Mouse (Mus musculus): Measurements from ENCODE around the gene Bcl11a. TPM values are rescaled to one million over a fixed set of nuclear protein-coding genes. Genes with fewer than 3 reads are reported as not detected.
A peak's percentile ranks its signal among the peaks of the same experiment; 100 is the strongest.

Gene Bcl11a
- polyA plus RNA-seq, 1 experiment from 2014 or later = 101 TPM

GRCm38 (mm10) chr11:24140948-24141347 is 63.1 kb downstream of the Bcl11a start:
- no peak overlapping the region for H3K4me3 ChIP-seq (ENCODE audit: low read depth, low read length)
- H3K27me3 ChIP-seq (ENCODE audit: control insufficient read depth, insufficient read depth, low read length) = no peaks in the 10 kb centered on the region
- ATAC-seq (replicated peaks; ENCODE audit: low FRiP score) (no peak), DNase-seq (ENCODE audit: low spot score) (no peak)
- H3K9me3 ChIP-seq (ENCODE audit: control insufficient read depth, low read length) = no peaks in the 10 kb centered on the region
- peaks cover 3% of the 10 kb centered on the region; the same call in 1 of the 2 replicates for H3K36me3 ChIP-seq (ENCODE audit: control insufficient read depth, insufficient read depth, low read length)
- H3K4me1 ChIP-seq (replicated peaks; ENCODE audit: control insufficient read depth, insufficient read depth, low read length) = no peaks in the 10 kb centered on the region
- H3K9ac ChIP-seq (ENCODE audit: low read length) = no peak overlapping the region
- no peak overlapping the region for H3K4me2 ChIP-seq (ENCODE audit: low read depth, low read length, severe bottlenecking)
- no peak overlapping the region for H3K27ac ChIP-seq (ENCODE audit: low read depth, low read length)
- WGBS = 83% methylated on average over 2 of the region's 2 CpGs

GRCm38 (mm10) chr11:24141479-24142251 is 63.8 kb downstream of the Bcl11a start:
- 67% methylated on average over 10 of the region's 10 CpGs for WGBS
- no peak for ATAC-seq (replicated peaks; ENCODE audit: low FRiP score)

GRCm38 (mm10) chr11:24142316-24142715 is 64.5 kb downstream of the Bcl11a start:
- 57% methylated on average over 9 of the region's 9 CpGs for WGBS
- H3K36me3 ChIP-seq (ENCODE audit: control insufficient read depth, insufficient read depth, low read length) = peaks cover 3% of the 10 kb centered on the region; the same call in 1 of the 2 replicates

More at GRCm38 (mm10) chr11:24141479-24142251, 63.8 kb downstream of the Bcl11a start:
- Histone ChIP-seq H3K4me2 (ENCODE audit: low read depth, low read length, severe bottlenecking) (no peak overlapping the region), H3K27ac (ENCODE audit: low read depth, low read length) (no peak overlapping the region), H3K27me3 (ENCODE audit: control insufficient read depth, insufficient read depth, low read length) (no peaks in the 10 kb centered on the region), H3K4me1 (replicated peaks; ENCODE audit: control insufficient read depth, insufficient read depth, low read length) (no peaks in the 10 kb centered on the region), H3K9ac (ENCODE audit: low read length) (no peak overlapping the region), H3K4me3 (ENCODE audit: low read depth, low read length) (no peak overlapping the region), H3K9me3 (ENCODE audit: control insufficient read depth, low read length) (no peaks in the 10 kb centered on the region), H3K36me3 (ENCODE audit: control insufficient read depth, insufficient read depth, low read length) (peaks cover 3% of the 10 kb centered on the region; the same call in 1 of the 2 replicates)
- DNase-seq (ENCODE audit: low spot score) = peak; percentile 46

GRCm38 (mm10) chr11:24144159-24144946 is 66.5 kb downstream of the Bcl11a start:
- DNase-seq (ENCODE audit: low spot score) (peak; percentile 49), ATAC-seq (replicated peaks; ENCODE audit: low FRiP score) (no peak)
- Histone ChIP-seq H3K27me3 (ENCODE audit: control insufficient read depth, insufficient read depth, low read length) (no peaks in the 10 kb centered on the region), H3K4me1 (replicated peaks; ENCODE audit: control insufficient read depth, insufficient read depth, low read length) (no peaks in the 10 kb centered on the region), H3K36me3 (ENCODE audit: control insufficient read depth, insufficient read depth, low read length) (peaks cover 3% of the 10 kb centered on the region; the same call in 1 of the 2 replicates), H3K9me3 (ENCODE audit: control insufficient read depth, low read length) (no peaks in the 10 kb centered on the region), H3K4me3 (ENCODE audit: low read depth, low read length) (no peak overlapping the region), H3K4me2 (ENCODE audit: low read depth, low read length, severe bottlenecking) (no peak overlapping the region), H3K9ac (ENCODE audit: low read length) (no peak overlapping the region), H3K27ac (ENCODE audit: low read depth, low read length) (no peak overlapping the region)
- 89% methylated on average over 16 of the region's 16 CpGs for WGBS

More at GRCm38 (mm10) chr11:24142316-24142715, 64.5 kb downstream of the Bcl11a start:
- Histone ChIP-seq H3K4me1 (replicated peaks; ENCODE audit: control insufficient read depth, insufficient read depth, low read length) (no peaks in the 10 kb centered on the region), H3K9me3 (ENCODE audit: control insufficient read depth, low read length) (no peaks in the 10 kb centered on the region), H3K9ac (ENCODE audit: low read length) (no peak overlapping the region), H3K4me3 (ENCODE audit: low read depth, low read length) (no peak overlapping the region), H3K27ac (ENCODE audit: low read depth, low read length) (no peak overlapping the region), H3K27me3 (ENCODE audit: control insufficient read depth, insufficient read depth, low read length) (no peaks in the 10 kb centered on the region), H3K4me2 (ENCODE audit: low read depth, low read length, severe bottlenecking) (no peak overlapping the region)
- ATAC-seq (replicated peaks; ENCODE audit: low FRiP score) (no peak), DNase-seq (ENCODE audit: low spot score) (peak; percentile 45)

- Histone ChIP-seq H3K27ac (ENCODE audit: low read depth, low read length) (no peak overlapping the region), H3K4me1 (replicated peaks; ENCODE audit: control insufficient read depth, insufficient read depth, low read length) (no peaks in the 10 kb centered on the region), H3K4me3 (ENCODE audit: low read depth, low read length) (no peak overlapping the region), H3K36me3 (ENCODE audit: control insufficient read depth, insufficient read depth, low read length) (no peaks in the 10 kb centered on the region), H3K9ac (ENCODE audit: low read length) (no peak overlapping the region), H3K9me3 (ENCODE audit: control insufficient read depth, low read length) (no peaks in the 10 kb centered on the region), H3K27me3 (ENCODE audit: control insufficient read depth, insufficient read depth, low read length) (no peaks in the 10 kb centered on the region), H3K4me2 (ENCODE audit: low read depth, low read length, severe bottlenecking) (no peak overlapping the region)
- peak; percentile 26 for DNase-seq (ENCODE audit: low spot score)
- no peak for ATAC-seq (replicated peaks; ENCODE audit: low FRiP score)
- WGBS = 91% methylated on average over 4 of the region's 4 CpGs
Observed at GRCm38 (mm10) chr11:24146034-24146433, 68.2 kb downstream of the Bcl11a start.

GRCm38 (mm10) chr11:24146437-24146836 is 68.6 kb downstream of the Bcl11a start:
- no peak overlapping the region for H3K27ac ChIP-seq (ENCODE audit: low read depth, low read length)
- H3K4me2 ChIP-seq (ENCODE audit: low read depth, low read length, severe bottlenecking) = no peak overlapping the region
- no peak overlapping the region for H3K9ac ChIP-seq (ENCODE audit: low read length)
- ATAC-seq (replicated peaks; ENCODE audit: low FRiP score) = no peak
- H3K4me1 ChIP-seq (replicated peaks; ENCODE audit: control insufficient read depth, insufficient read depth, low read length) = no peaks in the 10 kb centered on the region
- DNase-seq (ENCODE audit: low spot score) = no peak
- no peaks in the 10 kb centered on the region for H3K36me3 ChIP-seq (ENCODE audit: control insufficient read depth, insufficient read depth, low read length)
- H3K9me3 ChIP-seq (ENCODE audit: control insufficient read depth, low read length) = no peaks in the 10 kb centered on the region
- no peak overlapping the region for H3K4me3 ChIP-seq (ENCODE audit: low read depth, low read length)
- no peaks in the 10 kb centered on the region for H3K27me3 ChIP-seq (ENCODE audit: control insufficient read depth, insufficient read depth, low read length)
- 100% methylated on average over 1 of the region's 1 CpGs for WGBS

- peak; percentile 43 for DNase-seq (ENCODE audit: low spot score)
- H3K27me3 ChIP-seq (ENCODE audit: control insufficient read depth, insufficient read depth, low read length) = no peaks in the 10 kb centered on the region
- H3K4me3 ChIP-seq (ENCODE audit: low read depth, low read length) = no peak overlapping the region
- WGBS = 85% methylated on average over 6 of the region's 6 CpGs
- no peak for ATAC-seq (replicated peaks; ENCODE audit: low FRiP score)
- H3K4me1 ChIP-seq (replicated peaks; ENCODE audit: control insufficient read depth, insufficient read depth, low read length) = no peaks in the 10 kb centered on the region
- H3K4me2 ChIP-seq (ENCODE audit: low read depth, low read length, severe bottlenecking) = no peak overlapping the region
- no peaks in the 10 kb centered on the region for H3K9me3 ChIP-seq (ENCODE audit: control insufficient read depth, low read length)
- H3K36me3 ChIP-seq (ENCODE audit: control insufficient read depth, insufficient read depth, low read length) = no peaks in the 10 kb centered on the region
- H3K9ac ChIP-seq (ENCODE audit: low read length) = no peak overlapping the region
- no peak overlapping the region for H3K27ac ChIP-seq (ENCODE audit: low read depth, low read length)
Observed at GRCm38 (mm10) chr11:24147698-24148097, 69.8 kb downstream of the Bcl11a start.

GRCm38 (mm10) chr11:24148545-24148944 is 70.7 kb downstream of the Bcl11a start:
- H3K27ac ChIP-seq (ENCODE audit: low read depth, low read length) = no peak overlapping the region
- H3K4me2 ChIP-seq (ENCODE audit: low read depth, low read length, severe bottlenecking) = no peak overlapping the region
- 86% methylated on average over 3 of the region's 3 CpGs for WGBS
- ATAC-seq (replicated peaks; ENCODE audit: low FRiP score) (no peak), DNase-seq (ENCODE audit: low spot score) (no peak)
- no peaks in the 10 kb centered on the region for H3K27me3 ChIP-seq (ENCODE audit: control insufficient read depth, insufficient read depth, low read length)
- H3K9me3 ChIP-seq (ENCODE audit: control insufficient read depth, low read length) = no peaks in the 10 kb centered on the region
- H3K4me3 ChIP-seq (ENCODE audit: low read depth, low read length) = no peak overlapping the region
- no peak overlapping the region for H3K9ac ChIP-seq (ENCODE audit: low read length)
- H3K4me1 ChIP-seq (replicated peaks; ENCODE audit: control insufficient read depth, insufficient read depth, low read length) = no peaks in the 10 kb centered on the region
- no peaks in the 10 kb centered on the region for H3K36me3 ChIP-seq (ENCODE audit: control insufficient read depth, insufficient read depth, low read length)
